Mouse (Mus musculus) kidney, adult 2 months (tissue): ENCODE results near the gene St3gal6.

Experiments used
- CTCF ChIP-seq: fragments of 200-500 bp; conservative IDR thresholded peaks from 2 replicates; pipeline ENCODE4 v1.5.1; 2011; ENCODE audit warnings: low read depth, mild to moderate bottlenecking, control low read depth, low read length, moderate library complexity, mixed read lengths; ENCODE audit not compliant: insufficient read depth, insufficient read length
- POLR2A ChIP-seq: fragments of 200-500 bp; IDR thresholded peaks from one replicate; pipeline ENCODE4 v1.6.1; 2011; ENCODE audit warnings: low read depth, low read length, control low read depth

DNA sequence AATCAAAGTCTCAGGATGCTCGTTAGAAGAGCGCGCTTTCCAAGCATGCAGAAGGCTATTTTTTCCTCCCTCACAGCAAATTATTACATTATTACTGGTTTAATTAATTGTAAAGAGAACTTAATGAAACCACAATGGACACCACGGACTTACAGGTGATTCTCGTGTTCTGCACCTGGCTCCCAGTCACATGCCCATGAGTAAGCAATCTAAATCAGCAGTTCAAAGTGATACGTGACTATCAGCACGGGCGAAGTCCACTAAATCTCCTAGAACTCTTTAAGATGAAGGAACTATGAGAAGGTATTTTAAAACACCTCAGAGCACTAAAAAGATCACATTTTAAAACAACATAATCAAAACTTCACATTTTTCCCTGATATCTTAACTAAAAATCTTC, 54.0 kb downstream of the St3gal6 start:
- TF ChIP-seq CTCF (no peak), POLR2A (no peak)
